In the genomic region with DNA sequence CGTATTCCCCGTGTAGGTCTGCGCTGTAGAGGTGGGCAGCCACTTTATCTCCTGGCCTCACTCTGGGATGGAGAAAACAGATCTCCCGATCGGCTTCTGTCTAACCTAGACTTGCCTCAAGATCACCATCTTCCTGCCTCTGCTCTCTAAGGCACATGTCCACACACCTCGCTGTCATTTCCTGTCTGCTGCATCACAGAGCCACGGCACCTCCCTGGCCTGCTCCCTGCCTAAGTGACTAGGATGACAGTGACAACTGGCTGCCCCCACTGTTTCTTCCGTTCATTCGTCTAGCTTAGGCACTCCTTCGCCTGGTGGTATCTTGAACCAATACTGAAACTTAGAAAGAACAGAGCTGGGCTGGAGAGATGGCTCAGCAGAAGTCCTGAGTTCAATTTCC, we compare ENCODE assay signal across 24 mouse cellular contexts. TPM values are rescaled to one million over a fixed set of nuclear protein-coding genes. Genes with fewer than 3 reads are reported as not detected.
DNase-seq lines count a peak whose midpoint lies in the region; ATAC-seq and TF ChIP-seq lines count a peak whose summit lies in the region.
"Had no signal": no experiment of that assay in that cellular context is flagged by ENCODE, and none has a peak within 500 bp of the region (broad histone marks: within the 10 kb centered on the region; RNA-seq: fewer than 3 reads in every experiment).

No protein-coding gene starts in this region.

- no peaks in the 10 kb centered on the region for H3K27me3 ChIP-seq in thymus, adult 2 months (ENCODE audit: control insufficient read depth, insufficient read depth, low read length)
- H3K27me3 ChIP-seq: embryonic facial prominence, embryonic 13.5 days; forebrain, embryonic 12.5 days; hindbrain, embryonic 12.5 days had no signal

- DNase-seq in thymus, postnatal 14 days: peak; percentile 44
- no peak for DNase-seq in thymus, adult 2 months
- DNase-seq in CD4-positive, CD25-positive, alpha-beta regulatory T cell, adult 2 months (ENCODE audit: low read depth, low spot score): peak; percentile 66
- DNase-seq in T-cell, adult 2 months (ENCODE audit: low spot score): peak; percentile 80
- DNase-seq in naive thymus-derived CD4-positive, alpha-beta T cell, adult 2 months (ENCODE audit: low read depth): peak; percentile 66
- DNase-seq in kidney, adult 9 months: no peak
- DNase-seq: adrenal gland, postnatal 14 days; B cell, adult 2 months; cerebellum, adult 11-12 months; cerebellum, adult 9-10 months; cerebellum, postnatal 36 days; gastrocnemius, postnatal 36 days; heart, adult 11 months; heart, postnatal 10 days; heart, postnatal 4 days had no signal

- no peak for TF ChIP-seq POLR2A in thymus, adult 2 months (IDR thresholded peaks at IDR 0.05; ENCODE audit: control insufficient read depth, extremely low read depth, insufficient read depth, low read length, poor library complexity)

- peaks cover 5% of the 10 kb centered on the region; the same call in 1 of the 2 replicates for H3K4me1 ChIP-seq in thymus, adult 2 months (replicated peaks; ENCODE audit: control insufficient read depth, insufficient read depth, low read length)
- H3K4me1 ChIP-seq: embryonic facial prominence, embryonic 13.5 days; forebrain, embryonic 12.5 days; heart, embryonic 10.5 days; hindbrain, embryonic 12.5 days had no signal

- H3K4me3 ChIP-seq in thymus, adult 2 months (ENCODE audit: control insufficient read depth, insufficient read depth, low read length): no peak overlapping the region
- H3K4me3 ChIP-seq: embryonic facial prominence, embryonic 13.5 days; forebrain, embryonic 12.5 days; heart, embryonic 10.5 days; hindbrain, embryonic 12.5 days had no signal

- 70% methylated on average over 10 of the region's 10 CpGs for WGBS in thymus, adult 2 months

- no peak overlapping the region for H3K27ac ChIP-seq in thymus, adult 2 months (ENCODE audit: control insufficient read depth, insufficient read depth, low read length)
- H3K27ac ChIP-seq: embryonic facial prominence, embryonic 13.5 days; forebrain, embryonic 12.5 days; heart, embryonic 10.5 days; hindbrain, embryonic 12.5 days; hindbrain, postnatal 0 days had no signal

- no peaks in the 10 kb centered on the region; the same call in 1 of the 2 replicates for H3K36me3 ChIP-seq in thymus, adult 2 months (ENCODE audit: control insufficient read depth, insufficient read depth, low read length)
- H3K36me3 ChIP-seq: embryonic facial prominence, embryonic 13.5 days; forebrain, embryonic 12.5 days; hindbrain, embryonic 12.5 days had no signal

- no peak for TF ChIP-seq CTCF in thymus, adult 2 months (IDR thresholded peaks at IDR 0.05; ENCODE audit: borderline replicate concordance, control insufficient read depth, extremely low read depth, insufficient read depth, low read length, poor library complexity)

- ATAC-seq in megakaryocyte progenitor cell, adult 5-6 weeks (replicated peaks; ENCODE audit: poor library complexity): no peak
- ATAC-seq: hindbrain, postnatal 0 days; intestine, embryonic 16.5 days had no signal

RNA-seq across cellular contexts. Expression of gene Mvp, which starts 14.9 kb away (rescaled TPM):
- 42.5 and 64.9 TPM in 2 replicates for polyA plus RNA-seq in thymus, adult 2 months (2012; rRNA removed)
- total RNA-seq in megakaryocyte progenitor cell, adult 5-6 weeks (2015): 2.2 and 5.1 TPM in 2 replicates
- total RNA-seq in megakaryocyte progenitor cell, adult 5-6 weeks (2017): 17.4 and 19.2 TPM in 2 replicates

RNA-seq across cellular contexts. Expression of gene Pagr1b, which starts 16.7 kb away (rescaled TPM):
- polyA plus RNA-seq in thymus, adult 2 months (2012; rRNA removed): 5.4 and 6.2 TPM in 2 replicates
- not detected in 2 replicates for total RNA-seq in megakaryocyte progenitor cell, adult 5-6 weeks (2015)
- not detected in 2 replicates for total RNA-seq in megakaryocyte progenitor cell, adult 5-6 weeks (2017)
- total RNA-seq: G1E; gastrocnemius, postnatal 36 days; heart, postnatal 10 days had no signal
- polyA plus RNA-seq: embryonic facial prominence, embryonic 13.5 days; heart, embryonic 10.5 days; heart, embryonic 14.5 days had no signal

RNA-seq across cellular contexts. Expression of gene Pagr1a, which starts 17.6 kb away (rescaled TPM):
- 11.9 and 12.7 TPM in 2 replicates for polyA plus RNA-seq in thymus, adult 2 months (2012; rRNA removed)
- total RNA-seq in megakaryocyte progenitor cell, adult 5-6 weeks (2015): 44.2 and 55.4 TPM in 2 replicates
- total RNA-seq in megakaryocyte progenitor cell, adult 5-6 weeks (2017): 39.8 and 48.1 TPM in 2 replicates

RNA-seq across cellular contexts. Expression of gene Gm42742, which starts 21.3 kb away (rescaled TPM):
- polyA plus RNA-seq in thymus, adult 2 months (2012; rRNA removed): 103 and 113 TPM in 2 replicates
- 0.69 TPM in 1 of 2 replicates, not detected in the other for total RNA-seq in megakaryocyte progenitor cell, adult 5-6 weeks (2015)
- 0.21 and 3.7 TPM in 2 replicates for total RNA-seq in megakaryocyte progenitor cell, adult 5-6 weeks (2017)

RNA-seq across cellular contexts. Expression of gene Prrt2, which starts 21.4 kb away (rescaled TPM):
- polyA plus RNA-seq in thymus, adult 2 months (2012; rRNA removed): 49.7 and 53.1 TPM in 2 replicates
- 0.74 and 1.1 TPM in 2 replicates for total RNA-seq in megakaryocyte progenitor cell, adult 5-6 weeks (2015)
- total RNA-seq in megakaryocyte progenitor cell, adult 5-6 weeks (2017): 0.44 TPM in 1 of 2 replicates, not detected in the other

Comparison
In these comparisons a context has a peak if more than half of its experiments do, and no peak if none do; other contexts are left out.
1. DNase-seq: peak in thymus, postnatal 14 days (single experiment), CD4-positive, CD25-positive, alpha-beta regulatory T cell, adult 2 months (single experiment), T-cell, adult 2 months (single experiment) and naive thymus-derived CD4-positive, alpha-beta T cell, adult 2 months (single experiment); none in thymus, adult 2 months (single experiment) and kidney, adult 9 months (single experiment).